Mouse (Mus musculus): ENCODE measurements around the gene Mast1.
A peak's percentile ranks its signal among the peaks of the same experiment; 100 is the strongest.

The Mast1 gene

GRCm38 (mm10) chr8:84937620-84938485 is 694 bp upstream of the Mast1 start:
- DNase-seq, result no peak

DNA sequence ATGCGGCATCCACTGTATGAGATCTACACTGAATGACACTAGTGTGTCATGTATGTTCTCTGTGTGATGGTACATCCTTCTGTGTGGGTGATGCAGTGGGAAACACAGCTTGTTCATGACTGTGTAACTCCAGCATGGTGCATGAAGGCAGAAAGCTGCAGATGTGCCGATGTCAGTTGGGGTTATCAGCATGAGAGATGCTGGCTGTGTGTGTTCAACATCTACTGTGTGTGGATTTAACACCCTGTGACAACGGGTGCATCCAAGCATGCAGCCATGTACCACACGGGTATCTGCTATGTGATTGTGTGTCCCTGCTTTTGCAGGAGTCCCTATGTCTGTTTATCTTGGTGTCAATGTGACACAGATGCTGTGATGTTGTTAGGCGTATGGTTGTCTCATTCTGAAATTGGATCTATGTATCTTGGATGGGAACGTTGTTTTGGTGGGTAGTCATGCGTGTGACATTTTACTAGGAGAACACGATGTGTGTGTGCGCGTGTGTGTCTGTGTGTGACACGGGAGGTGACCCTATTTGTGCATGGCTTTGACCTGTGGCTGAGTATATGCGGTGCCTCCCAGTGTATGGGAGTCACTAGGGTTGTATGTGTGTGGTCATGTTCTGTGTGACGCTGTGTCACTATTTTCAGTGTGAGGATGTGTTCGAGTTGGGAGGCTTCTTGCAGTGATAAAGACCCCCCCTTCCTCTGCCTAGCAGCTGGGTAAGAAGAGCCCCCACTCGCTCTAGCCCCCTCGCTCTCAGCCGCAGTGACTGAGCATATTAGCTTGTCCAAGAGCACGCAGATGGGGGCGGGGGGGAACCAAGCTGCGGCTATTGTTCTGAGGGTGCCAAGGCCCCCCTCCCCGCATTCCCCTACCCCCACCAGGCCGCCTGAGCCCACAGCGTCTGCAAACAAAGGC is 858 bp downstream of the Mast1 start:
- DNase-seq, result no peak

DNA sequence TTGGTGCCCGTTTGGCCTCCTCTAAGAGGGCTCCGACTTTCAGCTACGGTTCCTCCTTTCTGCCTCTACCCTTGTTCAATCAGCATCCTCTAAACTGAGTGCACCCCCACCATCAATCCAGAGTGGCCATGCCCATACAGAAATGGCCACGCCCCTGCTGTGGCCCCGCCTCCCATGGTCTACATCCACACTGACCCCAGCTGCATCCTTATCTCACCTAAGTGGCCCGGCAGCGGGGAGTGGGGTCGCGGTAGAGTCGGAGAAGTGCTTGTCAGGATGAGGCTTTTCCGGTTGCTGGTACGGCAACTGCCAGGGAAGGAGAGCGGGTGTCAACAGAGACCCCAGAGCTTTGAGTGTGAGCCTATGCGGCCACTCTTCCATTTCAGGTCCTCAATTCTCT is 1.7 kb downstream of the Mast1 start:
- no peak for DNase-seq

- no peak for DNase-seq
These were observed 2.3 kb downstream of the Mast1 start for GRCm38 (mm10) chr8:84934860-84935259.

- DNase-seq, result no peak
These were observed 3.2 kb downstream of the Mast1 start for GRCm38 (mm10) chr8:84933767-84934559.

GRCm38 (mm10) chr8:84930582-84930981 is 6.6 kb downstream of the Mast1 start:
- DNase-seq, result no peak

DNA sequence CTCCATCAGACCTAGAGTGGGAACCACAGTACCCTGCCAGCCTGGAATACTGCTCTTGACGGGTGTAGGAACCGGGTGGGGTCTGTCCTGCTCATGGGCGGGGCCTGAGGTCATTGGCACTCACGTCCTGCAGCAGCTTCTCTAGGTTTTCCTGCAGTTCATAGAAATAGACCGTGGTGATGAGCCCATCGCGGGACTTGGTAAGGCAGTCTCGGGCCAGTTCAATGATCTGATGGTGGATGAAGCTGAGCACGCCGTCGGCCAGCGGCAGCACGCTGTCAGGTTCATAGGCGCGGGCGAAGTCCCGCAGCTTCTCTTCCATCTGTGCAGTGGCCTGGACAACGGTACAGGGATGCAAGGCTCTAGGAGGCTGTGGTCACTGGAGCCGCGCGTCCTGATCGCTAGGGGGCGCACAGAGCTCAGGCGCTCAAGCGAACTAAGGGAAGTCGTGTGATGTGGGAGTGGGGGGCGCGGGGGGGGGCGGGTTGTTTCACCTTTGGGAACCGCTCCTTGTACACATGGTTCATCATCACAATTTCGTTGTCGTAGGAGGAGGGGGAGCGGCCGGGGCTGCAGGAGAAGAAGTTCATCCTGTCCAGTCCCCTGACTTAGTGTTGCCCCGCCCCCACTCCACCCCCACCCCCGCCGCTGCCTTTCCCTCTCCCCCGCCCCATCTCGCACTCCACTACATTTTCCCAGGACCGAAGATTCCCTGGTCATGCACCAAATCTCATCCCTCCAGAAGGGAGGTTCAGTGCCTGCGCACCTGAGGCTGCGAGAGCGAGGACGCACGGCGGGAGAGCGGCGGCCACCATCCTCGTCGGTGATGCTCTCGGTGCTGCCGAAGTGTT is 8.5 kb downstream of the Mast1 start:
- peak; percentile 62 to 73 for DNase-seq

DNA sequence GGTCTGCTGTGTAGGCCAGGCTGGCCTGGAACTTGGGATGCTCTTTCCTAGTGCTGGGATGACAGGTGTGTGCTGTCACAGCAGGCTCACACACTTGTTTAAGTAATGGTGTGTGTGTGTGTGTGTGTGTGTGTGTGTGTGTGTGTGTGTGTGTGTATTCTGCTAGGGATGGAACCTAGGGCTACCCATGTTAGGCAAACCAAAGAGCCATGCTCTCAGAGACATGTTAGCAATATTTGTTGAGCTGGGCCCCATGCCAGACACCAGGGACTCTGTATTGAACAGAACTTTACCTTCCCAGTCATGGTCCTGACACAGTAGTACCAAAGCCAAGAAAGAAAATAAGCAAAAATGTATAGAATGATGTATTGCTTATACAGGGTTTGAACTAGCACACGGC is 9.6 kb downstream of the Mast1 start:
- no peak for DNase-seq

DNA sequence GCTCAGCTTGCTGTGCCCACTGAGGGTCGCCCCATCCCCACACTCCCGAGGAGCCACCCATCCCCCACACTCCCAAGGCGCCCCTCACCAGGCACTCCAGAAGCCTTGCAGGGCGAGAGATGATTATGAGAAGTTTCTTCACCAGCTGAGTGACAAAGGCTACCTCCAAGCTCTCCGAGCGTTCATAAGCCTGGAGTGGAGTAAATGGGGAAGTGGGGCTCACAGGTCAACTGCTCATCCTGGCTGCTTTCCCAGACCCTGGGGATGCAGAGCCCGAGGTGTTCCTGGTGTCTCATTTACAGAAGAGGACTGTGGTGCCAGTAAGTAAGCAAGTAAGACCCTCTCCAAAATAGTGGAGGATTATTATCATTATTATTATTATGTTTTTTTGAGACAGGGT is 11.6 kb downstream of the Mast1 start:
- DNase-seq, result no peak

DNA sequence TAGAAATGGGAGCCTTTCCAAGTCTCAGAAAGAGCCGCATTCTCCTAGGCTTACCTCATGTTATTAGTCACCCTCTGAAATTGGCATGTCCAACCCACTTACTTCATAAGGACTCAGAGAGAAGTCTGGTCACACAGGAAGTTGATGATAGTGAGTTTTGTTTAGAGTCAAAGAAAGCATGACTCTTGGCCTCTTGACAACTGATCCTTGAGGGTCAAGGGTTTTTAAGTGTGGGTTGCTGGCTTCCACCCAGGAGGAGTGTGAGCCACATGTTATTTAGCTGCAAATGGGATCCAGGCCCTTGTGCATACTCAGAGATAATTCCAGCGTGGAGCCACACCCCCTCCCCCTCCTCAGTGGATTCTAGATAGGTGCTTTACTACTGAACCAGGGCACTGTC is 15.6 kb downstream of the Mast1 start:
- peak; percentile 81 to 82 for DNase-seq

DNA sequence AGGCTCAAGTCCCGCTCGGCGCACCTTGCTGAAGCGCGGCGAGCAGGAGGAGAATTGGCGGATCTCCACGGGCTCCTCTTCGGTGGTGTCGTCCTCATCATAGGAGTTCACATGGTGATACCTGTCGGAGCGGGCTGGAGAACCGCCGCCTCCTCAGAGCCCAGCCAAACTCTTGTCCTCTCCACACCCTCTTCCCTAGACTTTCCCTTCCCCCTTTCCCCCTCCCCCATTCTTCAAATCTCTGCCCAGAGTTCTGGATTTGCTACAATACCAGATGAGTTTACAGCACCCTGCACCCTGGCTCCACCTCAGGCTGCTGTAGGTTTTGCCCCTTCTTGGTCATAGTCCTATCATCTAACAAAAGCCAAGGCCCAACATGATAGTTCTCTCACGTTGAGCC is 18.5 kb downstream of the Mast1 start:
- no peak for DNase-seq

DNA sequence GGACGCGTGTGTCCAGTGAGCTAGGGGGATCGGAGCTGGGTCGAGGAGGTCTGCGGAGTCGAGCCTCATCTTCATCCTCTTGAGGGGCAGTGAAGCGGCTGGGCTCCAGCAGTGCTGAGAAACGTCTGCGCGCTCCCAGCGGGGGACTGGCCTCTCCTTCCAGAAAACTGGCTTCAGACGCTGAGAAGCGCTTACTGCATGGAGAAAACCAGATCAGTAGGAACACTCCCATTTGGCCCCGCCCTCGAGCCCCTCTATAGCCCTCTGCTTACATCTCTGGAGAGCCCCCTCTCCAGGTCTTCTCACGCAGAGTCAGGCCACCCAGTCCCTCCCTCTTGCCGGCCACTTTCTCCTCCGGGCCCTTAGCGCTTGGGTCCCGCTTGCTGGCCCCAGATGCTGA is 19.4 kb downstream of the Mast1 start:
- no peak for DNase-seq

- DNase-seq, result peak in 1 of 2 experiments; percentile 51
These were observed 21.9 kb downstream of the Mast1 start for GRCm38 (mm10) chr8:84915269-84915668.

DNA sequence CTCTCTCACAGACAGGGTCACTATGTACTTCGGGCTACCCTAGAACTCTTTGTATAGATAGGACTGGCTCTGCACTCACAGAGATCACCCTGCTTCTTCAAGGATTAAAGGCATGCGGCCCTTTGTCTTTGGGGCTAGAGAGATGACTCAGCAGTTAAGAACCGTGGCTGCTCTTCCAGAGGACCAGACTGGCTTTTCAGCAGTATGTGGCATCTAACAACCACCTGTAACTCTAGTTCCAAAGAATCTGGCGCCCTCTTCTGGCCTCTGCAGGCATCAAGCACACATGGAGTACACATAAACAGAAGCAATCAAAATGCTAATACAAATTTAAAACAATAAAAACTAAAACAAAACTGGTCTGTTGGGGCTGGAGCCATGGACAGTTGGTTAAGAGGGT is 23.2 kb downstream of the Mast1 start:
- peak in 1 of 2 experiments; percentile 44 for DNase-seq

DNA sequence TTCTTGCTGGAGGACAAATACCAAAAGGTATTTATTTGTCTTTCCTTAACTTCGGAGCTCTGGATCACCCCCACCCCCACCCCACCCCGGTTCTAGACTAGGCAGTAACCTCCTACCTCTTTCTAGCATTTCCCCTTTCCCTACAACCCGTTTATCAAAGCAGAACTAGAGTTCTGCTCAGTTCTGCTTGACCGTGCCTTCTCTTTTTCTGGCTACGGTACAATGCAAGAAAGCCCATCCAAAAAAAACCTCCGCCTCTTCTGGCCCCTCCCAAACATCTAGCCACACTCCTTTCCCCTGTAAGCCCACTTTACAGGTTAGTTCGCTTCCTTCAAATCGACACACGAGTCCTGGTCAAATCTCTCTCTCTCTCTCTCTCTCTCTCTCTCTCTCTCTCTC is 23.7 kb downstream of the Mast1 start:
- DNase-seq, result no peak

DNA sequence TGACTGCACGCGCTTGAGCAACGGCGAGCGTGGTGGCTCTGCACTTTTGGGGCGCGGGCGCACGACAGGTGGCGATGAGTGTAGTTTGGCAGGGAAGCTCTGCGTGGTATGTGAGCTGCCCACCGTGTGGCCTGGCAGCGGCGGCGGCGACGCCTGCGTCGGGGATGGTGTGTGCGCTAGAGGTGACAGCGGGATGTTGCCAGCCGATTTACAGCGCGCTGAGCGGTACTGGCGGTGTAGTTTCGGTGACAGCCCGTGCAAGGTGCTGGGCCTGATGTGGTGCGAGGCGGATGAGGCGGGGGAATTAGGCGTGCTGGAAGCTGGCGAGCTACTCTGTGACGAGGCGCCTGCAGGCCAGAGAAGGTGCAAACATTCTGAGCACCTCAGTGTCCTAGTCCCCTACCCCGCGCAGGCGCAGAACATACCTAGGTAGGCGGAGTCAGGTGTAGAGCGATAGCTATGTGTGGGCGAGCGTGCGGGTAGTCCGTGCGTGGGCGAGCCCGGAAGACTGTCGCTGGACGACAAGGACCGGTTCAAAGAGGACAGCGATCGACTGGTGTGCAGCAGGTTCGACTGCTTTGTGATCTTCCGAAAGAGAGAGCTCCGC is 24.2 kb downstream of the Mast1 start:
- peak; percentile 77 to 85 for DNase-seq

DNA sequence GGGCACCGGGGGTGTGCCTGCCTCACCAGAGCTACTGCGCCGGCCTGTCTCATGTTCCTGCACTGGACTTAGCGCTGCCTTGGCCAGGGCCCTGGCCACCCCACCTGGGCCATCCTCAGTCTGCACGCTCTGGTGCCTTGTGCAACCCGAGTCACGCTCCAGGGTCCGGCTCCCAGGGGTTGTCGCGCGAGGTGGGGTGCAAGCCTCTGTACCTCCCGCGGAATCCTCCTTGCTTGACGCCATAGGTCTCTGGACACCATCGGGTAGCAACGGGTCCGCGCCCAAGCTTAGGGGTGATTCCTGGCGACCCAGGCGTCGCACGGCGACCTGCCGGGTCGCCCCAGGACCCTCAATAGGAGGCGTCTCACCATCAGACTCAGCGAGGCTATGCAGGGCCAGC is 24.8 kb downstream of the Mast1 start:
- DNase-seq, result no peak

- no peak for DNase-seq
These were observed 25.3 kb downstream of the Mast1 start for GRCm38 (mm10) chr8:84911854-84912253.

DNA sequence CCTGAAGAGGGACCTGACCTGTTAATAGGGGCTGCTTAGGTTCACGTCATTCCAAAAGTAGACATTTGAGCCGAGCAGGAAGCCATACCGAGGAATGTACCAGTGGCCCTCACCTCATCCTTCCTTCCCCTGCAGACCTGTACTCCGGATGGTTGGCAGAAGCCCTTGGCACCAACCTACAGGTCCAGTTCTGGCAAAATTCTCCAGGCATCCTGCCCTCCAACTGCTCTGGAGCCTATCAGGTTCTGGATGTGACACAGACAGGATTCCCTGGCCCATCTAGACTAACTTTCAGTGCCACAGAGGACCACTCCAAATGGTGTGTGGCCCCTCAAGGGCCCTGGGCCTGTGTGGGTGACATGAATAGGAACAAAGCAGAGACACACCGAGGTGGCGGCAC is 26.6 kb downstream of the Mast1 start:
- no peak for DNase-seq

DNA sequence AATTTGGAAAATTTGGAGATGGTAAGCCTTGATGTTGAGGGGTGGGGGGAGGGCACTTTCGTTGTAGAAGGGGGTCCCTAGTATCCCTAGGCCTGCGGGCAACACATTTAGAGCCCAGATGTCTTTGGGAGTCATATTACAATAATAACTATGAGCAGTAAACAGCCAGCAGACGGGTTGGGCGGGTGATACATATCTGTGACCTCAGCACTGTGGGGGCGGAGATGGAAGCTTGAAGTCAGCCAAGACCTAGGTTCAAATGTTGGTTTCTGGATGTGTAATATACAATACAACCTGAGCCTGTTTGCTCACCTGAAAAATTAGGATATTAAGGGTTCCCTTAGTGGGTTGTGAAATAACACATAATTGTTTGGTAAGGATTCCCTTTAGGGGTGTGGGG is 27.2 kb downstream of the Mast1 start:
- no peak for DNase-seq

GRCm38 (mm10) chr8:84909162-84909767 is 27.9 kb downstream of the Mast1 start:
- DNase-seq, result no peak

All from lung, postnatal 4 days (tissue).